Mouse (Mus musculus) embryonic fibroblast, embryonic 13.5 days (primary cell): Measurements from ENCODE around the gene Grasp.

Experiments used
- CTCF ChIP-seq: IDR thresholded peaks from 2 replicates; pipeline ENCODE4 v1.5.1; 2011; ENCODE audit warnings: mild to moderate bottlenecking, control low read depth, low read length, moderate library complexity, borderline replicate concordance; ENCODE audit not compliant: insufficient read depth
- POLR2A ChIP-seq: IDR thresholded peaks from 2 replicates; pipeline ENCODE4 v1.6.1; 2011; ENCODE audit warnings: low read depth, mild to moderate bottlenecking, control low read depth, low read length, moderate library complexity

DNA sequence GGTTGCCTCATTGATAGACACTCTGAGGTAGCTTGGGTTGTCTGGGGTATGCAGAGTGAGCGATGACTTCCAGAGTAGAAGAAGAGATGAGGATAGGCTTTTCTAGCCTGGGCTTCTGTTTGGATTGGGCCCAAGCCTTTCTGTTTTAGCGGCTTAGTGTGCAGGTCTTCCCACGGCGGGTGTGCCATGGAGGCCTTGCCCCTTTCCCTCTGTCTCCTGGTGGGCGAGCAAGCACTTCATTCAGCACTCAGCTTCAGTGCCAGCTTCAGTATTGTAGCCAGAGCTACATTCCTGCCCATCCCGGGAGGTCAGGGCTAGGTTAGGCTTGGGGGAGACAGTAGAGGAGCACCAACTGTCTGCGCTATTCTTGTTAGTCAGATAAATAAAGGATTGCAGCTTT, 31.3 kb upstream of the Grasp start:
- no peak for TF ChIP-seq CTCF
- TF ChIP-seq POLR2A, result no peak
